Mouse (Mus musculus) yolk sac, embryonic 10.5 days (tissue): ENCODE data around the gene Gm29427.
"Not testable (repeated sequence)": the region's sequence is repeated elsewhere in the genome, so short reads cannot be mapped to it uniquely, and the experiment has no call there.

Experiments
- DNase-seq: peaks from one replicate; pipeline ENCODE4 v3.0.0-alpha.2; 2017; ENCODE audit warnings: low spot score

The Gm29427 gene

DNA sequence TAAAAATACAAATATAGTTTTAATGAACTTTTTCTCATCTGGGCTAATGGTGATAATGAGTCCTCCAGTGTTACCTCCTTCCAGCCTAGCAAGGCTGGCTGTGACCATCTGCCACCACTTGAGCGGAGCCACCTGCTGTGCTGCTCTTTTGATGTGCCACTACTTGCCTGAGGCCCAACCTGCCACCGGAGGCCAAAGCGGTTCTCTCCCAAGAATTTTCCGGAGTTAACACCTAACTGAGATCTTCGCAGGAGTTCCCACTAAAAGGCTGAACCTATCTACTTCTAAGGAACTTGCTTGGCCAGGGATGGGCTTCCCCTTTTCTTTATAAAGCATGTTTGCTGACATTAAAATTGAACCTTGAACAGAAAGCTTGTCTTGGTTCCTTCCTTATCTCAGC lies 56.0 kb downstream of the Gm29427 start:
- DNase-seq, result not testable (repeated sequence)

DNA sequence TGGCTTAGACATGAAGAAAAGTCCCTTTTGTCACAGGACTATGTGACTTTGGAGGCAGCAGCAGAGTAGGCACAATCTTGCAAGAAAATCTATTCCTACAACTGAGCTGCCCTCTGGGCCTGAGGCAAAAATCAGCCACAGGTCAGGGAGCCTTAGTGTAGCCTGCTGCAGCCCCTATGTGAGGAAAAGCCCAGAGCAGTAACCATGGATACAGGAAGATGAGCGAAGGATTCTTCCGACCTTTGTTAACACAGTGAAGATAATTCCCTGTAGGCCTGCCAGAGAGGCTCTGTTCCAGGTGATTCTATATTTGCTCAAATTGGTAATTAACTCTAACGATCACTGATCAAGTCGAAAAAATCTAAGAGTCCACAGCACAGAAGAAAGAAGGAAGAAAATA lies 71.5 kb downstream of the Gm29427 start:
- no peak for DNase-seq

DNA sequence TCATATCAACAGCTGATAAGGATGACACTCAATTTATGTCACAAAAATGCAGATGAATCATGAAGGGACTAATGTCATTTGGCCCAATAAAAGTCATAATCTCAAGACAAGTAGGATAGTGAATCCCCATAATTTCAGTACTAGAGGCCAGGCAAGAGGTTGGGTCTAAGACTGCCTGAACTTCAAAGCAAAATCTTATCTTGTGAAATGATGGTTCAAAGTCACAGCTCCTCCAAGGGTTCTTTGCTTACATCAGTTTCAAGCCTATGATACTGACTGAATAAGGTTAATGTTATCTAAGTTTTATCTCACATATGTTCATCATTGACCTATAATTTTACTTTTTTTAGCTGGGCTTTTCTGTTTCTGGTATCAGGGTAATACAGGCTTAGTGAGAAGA lies 74.6 kb downstream of the Gm29427 start:
- DNase-seq, result no peak

DNA sequence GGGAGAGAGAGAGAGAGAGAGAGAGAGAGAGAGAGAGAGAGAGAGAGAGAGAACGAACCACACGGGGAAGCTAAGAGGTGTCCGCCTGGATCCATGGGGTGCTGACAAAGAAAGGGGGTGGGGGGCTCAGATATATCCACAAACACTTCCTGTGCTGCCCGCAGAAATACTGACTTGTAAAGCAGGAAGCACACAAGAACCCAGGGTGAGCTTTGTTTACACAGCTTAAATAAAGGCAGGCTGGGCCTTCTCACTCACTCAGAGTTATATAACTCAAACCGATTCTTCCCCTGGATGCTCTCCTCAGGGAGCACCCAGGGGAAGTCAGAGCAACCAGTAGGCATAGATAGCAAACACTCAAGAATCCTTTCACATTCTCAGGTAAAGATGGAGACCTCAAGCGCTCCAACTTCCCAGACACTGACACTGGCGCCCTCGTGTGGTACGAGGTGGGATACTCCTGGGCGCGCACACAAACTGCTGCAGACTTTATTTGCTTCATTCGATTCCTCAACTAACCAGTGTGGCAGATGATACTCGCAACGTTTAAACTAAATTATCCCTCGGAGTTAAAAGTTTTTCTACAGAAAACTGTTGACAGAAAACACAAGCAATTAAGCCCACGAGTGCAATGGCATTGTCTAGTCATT lies 81.7 kb downstream of the Gm29427 start:
- DNase-seq, result peak; percentile 49

DNA sequence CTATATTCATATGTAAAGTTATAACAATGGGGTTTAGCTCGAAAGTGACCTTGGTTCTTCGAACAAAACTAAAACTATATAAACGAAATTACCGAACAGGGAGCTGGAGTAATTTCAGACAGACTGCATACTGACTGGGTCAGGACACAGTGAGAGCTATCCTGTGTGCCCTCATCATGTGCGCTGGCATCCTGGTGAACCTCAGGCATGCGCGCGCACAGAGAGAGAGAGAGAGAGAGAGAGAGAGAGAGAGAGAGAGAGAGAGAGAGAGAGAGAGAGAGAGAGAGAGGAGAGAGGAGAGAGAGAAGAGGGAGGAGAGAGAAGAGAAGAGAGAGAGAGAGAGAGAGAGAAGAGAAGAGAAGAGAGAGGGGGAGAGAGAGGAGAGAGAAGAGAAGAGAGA lies 82.3 kb downstream of the Gm29427 start:
- no peak for DNase-seq

DNA sequence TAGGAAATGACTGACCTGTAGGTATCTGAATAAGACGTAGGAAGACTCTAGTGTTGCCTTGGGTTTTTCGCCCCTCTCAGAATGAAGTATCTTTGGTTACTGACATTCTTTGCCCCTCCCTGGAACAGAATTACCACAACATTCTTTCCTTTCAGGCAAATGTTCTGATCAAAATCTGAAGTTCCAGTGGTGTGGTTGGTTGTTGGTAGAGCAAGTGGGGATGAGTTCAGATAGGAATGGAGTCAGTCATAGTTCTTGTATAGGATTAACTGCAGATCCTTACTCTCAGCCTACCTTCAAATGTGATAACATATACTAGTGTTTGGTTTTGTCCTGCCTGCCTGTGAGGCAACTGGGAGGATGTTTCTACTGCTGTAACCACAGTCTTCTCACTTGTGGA lies 86.1 kb downstream of the Gm29427 start, which contains the start of gene Zp3r:
Gene Zp3r (minus strand): TSS at position 101 of the 400 bp plus-strand sequence.
- DNase-seq, result no peak
